Mouse (Mus musculus) ES-E14 (cell line): ENCODE data around the gene Efna1. TPM values are rescaled to one million over a fixed set of nuclear protein-coding genes. Genes with fewer than 3 reads are reported as not detected.
A peak's percentile ranks its signal among the peaks of the same experiment; 100 is the strongest.

Experiments used
- DNase-seq: peaks from one replicate; pipeline ENCODE4 v3.0.0-alpha.2; 2013; ENCODE audit warnings: low read depth, low spot score
- H3K27ac ChIP-seq: 2 replicates; pipeline ENCODE4 v1.5.1; 2012; ENCODE audit warnings: low read depth, mild to moderate bottlenecking, low read length, moderate library complexity, mixed read lengths; ENCODE audit not compliant: poor library complexity, insufficient read depth, severe bottlenecking
- H3K36me3 ChIP-seq: 2 replicates; pipeline ENCODE4 v1.6.1; 2012; ENCODE audit warnings: mild to moderate bottlenecking, low read length, moderate library complexity, mixed read lengths; ENCODE audit not compliant: control insufficient read depth, poor library complexity, insufficient read depth, severe bottlenecking
- H3K4me1 ChIP-seq, 2 experiments: fragments of 150-350 bp in 1 of 2; sonication (generic) in 1 of 2; 2 replicates each; pipeline ENCODE4 v1.6.1; 2012; ENCODE audit warnings: low read length in 2 of 2, mild to moderate bottlenecking in 1 of 2, mixed read lengths in 1 of 2; ENCODE audit not compliant: control insufficient read depth in 2 of 2, insufficient read depth in 2 of 2, poor library complexity in 1 of 2
- H3K4me3 ChIP-seq, 2 experiments: fragments of 150-350 bp in 1 of 2; sonication (generic) in 1 of 2; 2 replicates each; pipeline ENCODE4 v1.5.1; 2012; ENCODE audit warnings: low read length in 2 of 2, low read depth in 1 of 2, mild to moderate bottlenecking in 1 of 2, mixed read lengths in 1 of 2; ENCODE audit not compliant: insufficient read depth in 1 of 2, poor library complexity in 1 of 2, severe bottlenecking in 1 of 2
- H3K9ac ChIP-seq: 2 replicates; pipeline ENCODE4 v1.6.1; 2012; ENCODE audit warnings: low read depth, mild to moderate bottlenecking, low read length, mixed read lengths; ENCODE audit not compliant: poor library complexity, insufficient read depth, severe bottlenecking
- H3K9me3 ChIP-seq: fragments of 150-350 bp; sonication (generic); 2 replicates; pipeline ENCODE4 v1.6.1; 2012; ENCODE audit warnings: low read depth, mild to moderate bottlenecking, low read length; ENCODE audit not compliant: control insufficient read depth, insufficient read depth
- CHD2 ChIP-seq: IDR thresholded peaks from 2 replicates; pipeline ENCODE4 v1.6.1; 2014; ENCODE audit warnings: mild to moderate bottlenecking, low read depth, low read length, inconsistent platforms
- HCFC1 ChIP-seq: IDR thresholded peaks from 2 replicates; pipeline ENCODE4 v1.6.1; 2012; ENCODE audit warnings: low read length, inconsistent platforms, borderline replicate concordance; ENCODE audit not compliant: insufficient read depth
- MAFK ChIP-seq: IDR thresholded peaks from 2 replicates; pipeline ENCODE4 v1.6.1; 2014; ENCODE audit warnings: mild to moderate bottlenecking, low read depth, low read length, inconsistent platforms; ENCODE audit not compliant: insufficient read depth
- ZC3H11A ChIP-seq: IDR thresholded peaks from 2 replicates; pipeline ENCODE4 v1.6.1; 2012; ENCODE audit warnings: low read depth, mild to moderate bottlenecking, inconsistent platforms, low read length, borderline replicate concordance
- ZNF384 ChIP-seq: IDR thresholded peaks from 2 replicates; pipeline ENCODE4 v1.6.1; 2012; ENCODE audit warnings: low read depth, low read length, inconsistent platforms
- in situ Hi-C, 2 experiments: fragments of 600-800 bp; cut with MboI; formaldehyde crosslinking; loops; one replicate each; pipeline ENCODE4 v1.15.1; 2025; ENCODE audit warnings: low sequenced_read_pairs in 2 of 2, inconsistent platforms in 1 of 2; ENCODE audit not compliant: unreplicated experiment in 2 of 2
- total RNA-seq: library from RNA; depleted of rRNA; stranded (reverse); fragments of 300-350 nt; gene quantifications from 2 replicates; pipeline ENCODE4 v1.2.3, GENCODE M21; 2012; rRNA removed

The Efna1 gene
- 2.1 and 9.5 TPM in 2 replicates for total RNA-seq

DNA sequence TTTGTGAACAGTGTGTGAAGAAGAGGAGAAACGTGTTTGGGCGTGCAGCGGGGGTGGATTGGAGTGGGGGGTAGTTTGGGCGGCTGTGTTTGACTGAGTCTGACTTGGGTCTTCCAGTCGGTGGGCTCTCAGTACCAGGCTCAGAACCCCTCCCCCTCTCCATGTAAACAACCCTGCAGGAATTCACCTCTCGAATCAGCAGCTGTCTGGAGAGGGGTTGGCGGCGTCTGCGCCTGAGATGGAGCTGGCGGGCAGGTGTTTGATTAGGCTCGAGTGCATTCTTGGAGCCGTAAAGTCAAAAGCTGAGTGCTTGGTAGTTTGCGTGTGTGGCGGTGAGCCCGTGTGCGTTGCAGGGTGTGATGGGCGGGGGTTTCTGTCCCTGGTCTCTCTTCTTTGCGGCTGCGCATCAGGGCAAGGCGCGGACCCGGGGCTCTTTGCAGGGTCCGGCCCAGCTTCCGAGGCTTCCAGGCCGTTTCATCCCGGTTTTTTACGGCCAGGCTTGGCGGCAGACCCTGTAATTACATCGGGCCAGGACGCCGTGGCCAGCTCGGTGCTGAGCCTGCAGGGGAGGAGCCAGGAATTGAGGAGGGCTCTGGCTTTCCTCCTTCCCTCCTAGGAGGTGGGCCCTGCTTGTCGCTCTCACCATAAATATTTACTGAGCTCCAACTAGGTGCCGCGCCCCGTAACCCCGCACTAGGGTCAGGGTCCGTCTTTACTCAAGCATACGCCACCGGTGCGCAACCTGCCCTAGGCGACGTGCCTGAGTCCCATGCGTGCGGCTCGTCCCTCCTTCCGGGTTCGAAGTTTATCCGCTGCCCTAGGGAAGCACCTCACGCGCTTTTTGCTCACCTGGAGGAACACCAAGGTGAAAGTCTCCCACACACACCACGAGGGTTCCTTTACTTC lies at the start of gene Efna1:
TSS of gene Efna1 (minus strand) at position 537 of the 906 bp plus-strand sequence.
- Histone ChIP-seq H3K27ac (no peak within 1 kb of the TSS), H3K4me1 (peaks cover 0 to 23% of the 10 kb centered on the region in 2 experiments; a peak in 3 of 4 replicates), H3K9me3 (no peaks in the 10 kb centered on the region), H3K4me3 (peak within 1 kb of the TSS; percentile 59 to 74), H3K36me3 (no peaks in the 10 kb centered on the region), H3K9ac (peak within 1 kb of the TSS; percentile 51)
- in situ Hi-C loops = no loop called here
- no peak for DNase-seq
- TF ChIP-seq HCFC1 = no peak
- TF ChIP-seq CHD2 = no peak
- TF ChIP-seq ZC3H11A = no peak
- no peak for TF ChIP-seq MAFK
- no peak for TF ChIP-seq ZNF384

DNA sequence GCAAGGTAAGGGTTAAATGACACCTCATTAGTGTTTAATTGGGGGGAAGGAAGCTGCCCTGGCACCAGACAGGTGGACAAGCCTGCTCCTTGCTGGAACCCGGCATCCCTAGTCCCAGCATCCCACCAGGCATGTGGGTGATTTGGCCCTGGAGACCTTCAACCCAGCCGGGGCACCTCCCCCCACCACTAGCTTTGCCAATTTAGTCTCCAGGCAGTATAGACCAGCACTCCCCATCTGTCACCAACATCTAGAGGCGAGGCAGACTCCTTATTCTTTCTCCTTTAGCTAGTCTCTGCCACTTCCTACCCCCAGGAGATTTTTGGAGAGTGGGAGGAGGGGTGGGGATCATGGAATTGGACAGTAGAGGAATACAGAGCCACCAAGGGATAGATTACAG lies 49.4 kb upstream of the Efna1 start:
- Histone ChIP-seq H3K27ac (no peak overlapping the region), H3K4me1 (peaks cover 4 to 35% of the 10 kb centered on the region in 2 experiments; a peak in 3 of 4 replicates), H3K36me3 (peaks cover 19% of the 10 kb centered on the region), H3K4me3 (no peak overlapping the region), H3K9me3 (no peaks in the 10 kb centered on the region), H3K9ac (no peak overlapping the region)
- in situ Hi-C loops = no loop called here
- TF ChIP-seq HCFC1 (no peak), ZC3H11A (no peak)
- no peak for DNase-seq

- no peaks in the 10 kb centered on the region for H3K9me3 ChIP-seq
- peaks cover 4 to 37% of the 10 kb centered on the region in 2 experiments; a peak in 3 of 4 replicates for H3K4me1 ChIP-seq
- peak overlapping the region; percentile 8 to 21; a peak in 1 of 4 replicates for H3K4me3 ChIP-seq
- no peak for DNase-seq
- peak overlapping the region; percentile 42; the same call in 1 of the 2 replicates for H3K9ac ChIP-seq
- peaks cover 5% of the 10 kb centered on the region for H3K36me3 ChIP-seq
- TF ChIP-seq HCFC1 (no peak), ZNF384 (no peak), ZC3H11A (no peak), CHD2 (no peak), MAFK (no peak)
- H3K27ac ChIP-seq = peak overlapping the region; percentile 63
- in situ Hi-C loops = no loop called here
Measured at GRCm38 (mm10) chr3:89328623-89329022, 47.7 kb upstream of the Efna1 start.

DNA sequence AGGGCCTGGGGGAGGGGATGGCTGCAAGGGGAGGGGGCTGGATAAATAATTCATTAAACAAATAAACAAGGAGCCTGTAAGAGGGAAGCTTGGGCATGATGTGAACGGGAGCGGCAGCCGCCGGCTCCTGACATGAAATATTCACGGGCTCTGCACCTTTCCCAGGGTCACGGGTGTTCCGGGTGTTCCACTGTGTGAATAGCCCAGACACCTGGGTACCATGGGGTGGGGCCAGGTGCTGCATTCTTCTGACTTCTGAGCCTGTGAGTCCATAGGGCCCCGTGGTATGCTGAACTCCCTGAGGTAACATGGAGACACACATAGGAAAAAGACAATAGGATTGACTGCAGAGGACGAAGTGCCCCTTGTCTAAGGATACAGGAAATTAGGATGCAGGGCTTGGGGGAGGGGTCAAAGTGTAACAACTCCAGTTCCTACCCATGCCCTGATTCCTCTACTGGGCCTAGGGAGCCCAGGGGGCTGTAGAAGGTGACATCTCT lies 46.5 kb upstream of the Efna1 start:
- Histone ChIP-seq H3K9ac (peak overlapping the region; percentile 17; the same call in 1 of the 2 replicates), H3K4me3 (0 out of 4 replicates have a peak overlapping the region, but pooled peaks of 1 of the 2 experiments have one; percentile 14), H3K4me1 (peaks cover 4 to 36% of the 10 kb centered on the region in 2 experiments; a peak in 3 of 4 replicates), H3K36me3 (no peaks in the 10 kb centered on the region), H3K9me3 (no peaks in the 10 kb centered on the region), H3K27ac (peak overlapping the region; percentile 14; the same call in 1 of the 2 replicates)
- in situ Hi-C loops = no loop called here
- no peak for DNase-seq
- TF ChIP-seq HCFC1 (no peak), CHD2 (no peak), ZNF384 (no peak), ZC3H11A (no peak), MAFK (no peak)
